Mouse (Mus musculus) hindbrain, embryonic 11.5 days (tissue): Measurements from ENCODE around the gene Tmed4. TPM values are rescaled to one million over a fixed set of nuclear protein-coding genes. Genes with fewer than 3 reads are reported as not detected.

Experiments
- ATAC-seq: fragments of 200-750 bp; cut with Nextera tagmentation; 2 replicates; pipeline ENCODE4 v1.8.0; 2017; ENCODE audit warnings: mild to moderate bottlenecking, moderate TSS enrichment, moderate library complexity; ENCODE audit not compliant: low FRiP score
- DNase-seq: peaks from one replicate; pipeline ENCODE4 v3.0.0-alpha.2; 2015; ENCODE audit warnings: low spot score
- H3K27ac ChIP-seq: fragments of 300-500 bp; sonication (generic); 2 replicates; pipeline ENCODE4 v1.5.1; 2014; ENCODE audit warnings: mild to moderate bottlenecking, low read depth, low read length
- H3K27me3 ChIP-seq: fragments of 300-500 bp; sonication (generic); 2 replicates; pipeline ENCODE4 v1.6.1; 2014; ENCODE audit warnings: mild to moderate bottlenecking, low read length, moderate library complexity, mixed read lengths; ENCODE audit not compliant: control insufficient read depth, insufficient read depth
- H3K36me3 ChIP-seq: fragments of 300-500 bp; sonication (generic); 2 replicates; pipeline ENCODE4 v1.6.1; 2014; ENCODE audit warnings: mild to moderate bottlenecking, low read length, moderate library complexity, mixed read lengths; ENCODE audit not compliant: control insufficient read depth, insufficient read depth
- H3K4me1 ChIP-seq: fragments of 300-500 bp; sonication (generic); replicated peaks from 2 replicates; pipeline ENCODE4 v1.6.1; 2014; ENCODE audit warnings: low read length, mixed read lengths; ENCODE audit not compliant: control insufficient read depth, insufficient read depth
- H3K4me2 ChIP-seq: fragments of 300-500 bp; sonication (generic); replicated peaks from 2 replicates; pipeline ENCODE4 v1.6.1; 2014; ENCODE audit warnings: mild to moderate bottlenecking, low read depth, low read length
- H3K4me3 ChIP-seq: fragments of 300-500 bp; sonication (generic); 2 replicates; pipeline ENCODE4 v1.5.1; 2014; ENCODE audit warnings: low read depth, low read length
- H3K9ac ChIP-seq: fragments of 300-500 bp; sonication (generic); 2 replicates; pipeline ENCODE4 v1.6.1; 2014; ENCODE audit warnings: low read depth, low read length
- H3K9me3 ChIP-seq: fragments of 300-500 bp; sonication (generic); 2 replicates; pipeline ENCODE4 v1.6.1; 2016; ENCODE audit warnings: low read length; ENCODE audit not compliant: control insufficient read depth
- WGBS: fragments of 180-500 bp; shearing (Covaris S2); extraction: QIAGEN DNeasy Blood & Tissue Kit; methylation state at CpG from one replicate; pipeline ENCODE4 v1.1.7; 2014; 5-methylcytosine and 5-hydroxymethylcytosine counted together
- polyA plus RNA-seq: library from polyadenylated mRNA; unstranded; fragments of >200 nt; fragmentation: Nextera tagmentation; extraction: Ambion mirVana; gene quantifications from 2 replicates; pipeline ENCODE4 v1.2.1, GENCODE M21; 2014

Tmed4 gene
- polyA plus RNA-seq, 1 experiment from 2014 or later, result 166 TPM

DNA sequence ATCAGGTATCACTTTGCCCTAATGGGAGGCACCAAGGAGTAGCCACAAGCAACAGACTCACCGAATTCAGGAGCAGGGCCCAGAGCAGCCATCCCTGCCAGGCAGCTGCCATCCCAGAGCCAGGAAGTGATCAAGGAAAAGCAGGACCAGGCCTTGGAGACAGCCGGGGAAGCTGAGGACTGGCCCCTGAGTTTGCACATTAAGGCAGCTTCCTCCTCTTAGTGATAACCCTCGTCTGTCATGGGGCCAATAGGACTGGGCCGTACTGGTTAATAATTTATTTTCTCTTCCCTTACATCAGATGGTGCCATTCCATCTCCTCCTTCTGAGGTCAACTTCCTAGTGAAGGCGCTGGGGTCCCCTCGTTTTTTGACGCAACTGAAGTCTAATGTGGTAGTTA lies 44.7 kb downstream of the Tmed4 start, which contains the start of gene Npc1l1:
Gene Npc1l1, minus strand, starts transcription at position 132 of the 400 bp plus-strand sequence.
- Histone ChIP-seq H3K9ac (no peak within 1 kb of the TSS), H3K4me2 (no peak within 1 kb of the TSS), H3K36me3 (no peaks in the 10 kb centered on the region), H3K9me3 (no peaks in the 10 kb centered on the region; the same call in 1 of the 2 replicates), H3K27me3 (no peaks in the 10 kb centered on the region), H3K4me3 (no peak within 1 kb of the TSS), H3K27ac (no peak within 1 kb of the TSS), H3K4me1 (no peaks in the 10 kb centered on the region)
- no peak for DNase-seq
- no peak for ATAC-seq
- WGBS, result 83% methylated on average over 7 of the region's 7 CpGs

DNA sequence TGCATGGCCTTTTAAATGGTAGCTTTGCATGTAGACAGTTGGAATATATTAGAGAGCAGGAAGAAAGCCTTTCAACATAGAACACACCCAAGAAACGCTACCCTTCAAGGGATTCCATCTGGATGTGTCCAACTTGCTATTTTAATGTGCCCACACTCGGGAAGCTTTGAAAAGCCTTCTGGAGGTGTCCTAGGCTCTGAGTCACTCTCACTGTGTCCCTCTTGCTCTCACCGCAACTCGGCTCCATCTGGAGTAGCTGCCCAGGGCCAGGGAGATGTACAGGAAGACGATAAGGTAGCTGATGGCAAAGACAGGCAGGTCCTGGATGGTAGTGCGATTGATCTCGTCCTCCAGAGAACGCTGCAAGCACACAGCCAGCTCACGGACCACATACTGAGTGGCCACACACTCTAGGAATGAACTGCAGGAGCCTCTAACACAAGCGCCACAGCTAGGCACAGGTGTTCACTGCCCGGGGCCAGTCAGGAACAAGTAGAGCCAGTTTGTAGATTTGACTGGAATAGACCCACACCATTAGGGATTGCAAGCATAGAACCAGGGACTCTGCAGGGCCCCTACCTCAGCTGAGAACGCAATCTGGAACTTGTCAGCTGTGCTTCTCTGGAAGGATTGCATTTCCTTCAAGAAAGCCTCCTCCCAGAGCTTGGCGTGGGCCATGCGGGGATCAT lies 50.0 kb downstream of the Tmed4 start:
- 81% methylated on average over 14 of the region's 14 CpGs for WGBS
- no peaks in the 10 kb centered on the region for H3K4me1 ChIP-seq
- H3K27ac ChIP-seq, result no peak overlapping the region
- no peak overlapping the region for H3K4me3 ChIP-seq
- no peaks in the 10 kb centered on the region for H3K36me3 ChIP-seq
- ATAC-seq (no peak), DNase-seq (no peak)
- no peaks in the 10 kb centered on the region for H3K27me3 ChIP-seq
- no peak overlapping the region for H3K4me2 ChIP-seq
- H3K9ac ChIP-seq, result no peak overlapping the region
- H3K9me3 ChIP-seq, result no peaks in the 10 kb centered on the region

DNA sequence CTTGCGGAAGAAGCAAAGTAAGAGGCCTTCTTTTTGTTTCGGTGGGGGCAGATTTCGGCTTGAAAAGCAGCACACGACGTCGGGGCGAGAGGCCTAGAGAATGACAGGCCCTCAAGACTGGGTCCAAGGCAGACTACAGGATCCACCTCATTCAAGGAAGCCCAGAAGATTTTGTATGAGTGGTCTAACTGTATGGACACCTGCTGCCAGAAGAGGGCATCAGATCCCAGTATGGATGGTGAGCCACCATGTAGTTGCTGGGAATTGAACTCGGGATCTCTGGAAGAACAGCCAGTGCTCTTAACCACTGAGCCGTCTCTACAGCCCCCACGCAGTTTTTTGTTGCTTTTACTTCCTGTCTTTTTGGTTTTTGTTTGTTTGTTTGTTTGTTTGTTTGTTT lies 52.5 kb downstream of the Tmed4 start:
- H3K4me3 ChIP-seq, result no peak overlapping the region
- H3K36me3 ChIP-seq, result no peaks in the 10 kb centered on the region
- ATAC-seq (no peak), DNase-seq (no peak)
- no peak overlapping the region for H3K4me2 ChIP-seq
- no peak overlapping the region for H3K27ac ChIP-seq
- no peak overlapping the region for H3K9ac ChIP-seq
- WGBS, result 92% methylated on average over 10 of the region's 10 CpGs
- H3K4me1 ChIP-seq, result no peaks in the 10 kb centered on the region
- H3K9me3 ChIP-seq, result no peaks in the 10 kb centered on the region
- H3K27me3 ChIP-seq, result no peaks in the 10 kb centered on the region

Other genes with a start within 250 kb of the Tmed4 start
- gene Camk2b, start 208.5 kb downstream of the Tmed4 start, polyA plus RNA-seq, result 3.4 and 3.6 TPM in 2 replicates
- gene A730071L15Rik, start 74.8 kb downstream of the Tmed4 start, polyA plus RNA-seq, result 0.43 and 1.2 TPM in 2 replicates
- gene Nudcd3, start 74.5 kb downstream of the Tmed4 start, polyA plus RNA-seq, result 40.8 and 43.9 TPM in 2 replicates
- gene Npc1l1, start 44.7 kb downstream of the Tmed4 start, polyA plus RNA-seq, result not detected in 2 replicates
- 93.9 and 103 TPM in 2 replicates for gene Ddx56, start 7.1 kb downstream of the Tmed4 start, polyA plus RNA-seq
- gene Ogdh, start 16.8 kb upstream of the Tmed4 start, polyA plus RNA-seq, result 70.2 and 82.1 TPM in 2 replicates
- 17.7 and 19.3 TPM in 2 replicates for gene Zmiz2, start 114.2 kb upstream of the Tmed4 start, polyA plus RNA-seq
- gene Ppia, start 140.6 kb upstream of the Tmed4 start, polyA plus RNA-seq, result 5,018 and 5,123 TPM in 2 replicates
- 784 and 787 TPM in 2 replicates for gene H2afv, start 169.6 kb upstream of the Tmed4 start, polyA plus RNA-seq
- gene Purb, start 201.0 kb upstream of the Tmed4 start, polyA plus RNA-seq, result 12.7 and 17.9 TPM in 2 replicates
- gene Myo1g, start 246.1 kb upstream of the Tmed4 start, polyA plus RNA-seq, result 0.43 and 0.53 TPM in 2 replicates